Mouse (Mus musculus) mesoderm, embryonic 11.5 days (tissue): ENCODE results near the gene Dmpk.

Experiments
- DNase-seq: peaks from one replicate; pipeline ENCODE4 v3.0.0-alpha.2; 2012; ENCODE audit warnings: low read depth, low spot score

The Dmpk gene

DNA sequence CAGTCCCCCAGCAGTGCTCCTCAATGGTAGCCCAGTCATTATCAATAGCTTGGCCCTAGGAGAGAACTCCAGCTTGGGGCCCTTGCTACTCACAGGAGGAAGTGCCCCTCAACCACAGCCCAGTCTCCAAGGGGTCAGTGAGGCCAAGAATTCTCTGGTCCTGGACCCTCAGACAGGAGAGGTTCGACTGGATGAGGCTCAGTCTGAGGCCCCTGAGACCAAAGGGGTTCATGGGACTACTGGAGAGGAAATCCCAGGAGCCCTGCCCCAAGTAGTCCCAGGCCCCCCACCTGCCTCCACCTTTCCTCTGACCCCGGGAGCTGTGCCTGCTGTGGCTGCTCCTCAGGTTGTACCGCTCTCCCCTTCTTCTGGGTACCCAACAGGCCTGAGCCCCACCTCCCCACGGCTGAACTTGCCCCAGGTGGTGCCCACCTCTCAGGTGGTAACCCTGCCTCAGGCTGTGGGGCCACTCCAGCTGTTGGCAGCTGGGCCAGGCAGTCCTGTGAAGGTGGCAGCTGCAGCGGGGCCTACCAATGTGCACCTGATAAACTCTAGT lies 12.8 kb downstream of the Dmpk start:
- no peak for DNase-seq

GRCm38 (mm10) chr7:19097217-19097616 lies 13.6 kb downstream of the Dmpk start:
- no peak for DNase-seq

DNA sequence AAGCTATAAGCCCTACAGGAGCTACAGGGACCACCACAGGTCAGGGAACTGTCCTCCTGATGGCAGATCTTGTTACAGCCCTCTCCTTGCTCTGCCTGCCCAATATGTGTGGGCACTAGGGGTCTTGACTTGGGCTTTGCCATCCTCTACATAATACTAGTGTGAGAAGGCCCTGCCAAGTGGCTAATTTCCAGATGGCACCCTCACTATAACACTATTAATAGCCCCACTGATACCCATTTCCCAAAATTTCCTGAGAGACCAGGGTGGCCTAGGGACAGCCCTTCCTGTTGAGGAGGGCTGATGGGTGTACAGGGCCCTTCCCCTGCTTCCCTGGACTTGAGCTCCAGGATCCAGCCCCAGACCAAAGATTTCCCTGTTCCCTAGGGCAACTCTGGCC lies 14.2 kb downstream of the Dmpk start:
- DNase-seq: no peak

- no peak for DNase-seq
Observed at GRCm38 (mm10) chr7:19098811-19099210, 15.2 kb downstream of the Dmpk start.

DNA sequence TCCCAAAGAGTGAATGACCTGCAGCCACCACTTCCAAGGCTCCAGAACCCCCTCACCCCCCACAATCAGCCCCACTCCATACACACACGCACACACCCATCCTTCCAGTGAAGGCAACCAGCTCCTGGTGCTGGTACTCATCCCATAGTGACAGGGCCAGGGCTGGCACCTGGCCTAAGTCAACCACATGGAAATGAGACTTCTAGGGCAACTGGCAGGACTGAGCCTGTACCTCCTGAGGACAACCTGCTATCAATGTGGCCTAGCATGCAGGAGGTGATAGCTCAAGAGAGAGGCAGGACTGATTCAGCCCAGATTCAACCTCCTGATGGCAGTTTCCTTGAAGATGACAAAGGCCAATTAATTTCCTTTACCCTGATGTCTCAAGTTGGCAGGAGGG lies 16.6 kb downstream of the Dmpk start:
- DNase-seq: no peak

DNA sequence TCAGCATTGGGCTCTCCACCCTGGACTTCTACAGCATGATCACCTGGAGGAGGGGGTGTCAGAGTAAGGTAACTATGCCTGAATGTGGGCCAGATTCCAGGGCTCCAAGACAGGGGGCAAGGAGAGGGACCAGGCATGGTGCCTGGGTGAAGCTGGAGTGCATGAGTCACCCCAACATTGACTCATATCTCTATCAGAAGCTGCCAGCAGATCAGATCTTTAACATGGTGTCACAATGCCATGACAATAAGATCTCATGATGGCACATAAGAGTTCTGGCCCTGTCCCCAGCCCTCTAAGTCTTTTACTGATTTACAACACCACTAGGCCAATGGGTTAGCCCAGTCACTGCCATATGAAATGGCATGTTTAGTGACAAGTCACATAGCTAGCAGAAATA lies 20.1 kb downstream of the Dmpk start:
- no peak for DNase-seq

GRCm38 (mm10) chr7:19104486-19104885 lies 20.8 kb downstream of the Dmpk start:
- no peak for DNase-seq

DNA sequence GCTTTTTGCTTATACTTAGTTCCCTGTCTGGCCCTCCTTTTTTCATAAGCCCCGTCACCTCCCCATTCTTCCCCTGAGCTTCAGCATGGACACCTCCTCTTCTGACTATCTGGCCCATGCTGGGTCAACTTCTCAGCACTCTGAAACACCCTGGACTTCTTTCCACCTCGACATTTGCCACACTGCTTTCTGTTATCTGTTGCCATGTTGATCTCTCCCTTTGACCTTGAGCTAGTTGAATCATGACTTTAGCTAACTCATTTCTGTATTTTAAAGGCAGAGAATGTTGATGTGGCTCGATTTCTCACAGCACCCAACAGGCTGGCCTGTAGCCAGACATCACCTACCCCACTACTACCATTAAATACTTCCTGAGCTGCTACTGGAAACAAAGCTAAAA lies 23.8 kb downstream of the Dmpk start:
- no peak for DNase-seq

DNA sequence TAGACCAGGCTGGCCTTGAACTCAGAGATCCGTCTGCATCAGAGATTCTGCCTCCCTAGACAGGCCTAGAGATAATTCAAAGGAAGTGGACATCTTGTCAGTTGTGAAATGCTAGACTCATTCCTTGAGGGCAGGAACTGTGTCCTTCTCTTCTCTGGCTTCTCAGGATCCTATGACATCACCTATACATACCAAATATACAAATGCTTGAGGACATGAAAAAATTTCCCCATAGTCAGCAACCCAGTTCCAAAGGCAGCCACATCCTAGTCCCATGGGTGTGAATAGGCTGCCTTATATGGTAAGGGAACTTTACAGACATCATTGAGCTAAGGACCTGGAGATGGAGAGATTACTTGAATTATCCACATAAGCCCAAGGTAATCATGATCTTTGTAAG lies 25.9 kb downstream of the Dmpk start:
- DNase-seq: no peak

GRCm38 (mm10) chr7:19118028-19118771 lies 34.6 kb downstream of the Dmpk start, which contains the start of gene Gm4969:
Gene Gm4969 (minus strand): TSS chr7:19118368.
- peak; percentile 67 for DNase-seq

DNA sequence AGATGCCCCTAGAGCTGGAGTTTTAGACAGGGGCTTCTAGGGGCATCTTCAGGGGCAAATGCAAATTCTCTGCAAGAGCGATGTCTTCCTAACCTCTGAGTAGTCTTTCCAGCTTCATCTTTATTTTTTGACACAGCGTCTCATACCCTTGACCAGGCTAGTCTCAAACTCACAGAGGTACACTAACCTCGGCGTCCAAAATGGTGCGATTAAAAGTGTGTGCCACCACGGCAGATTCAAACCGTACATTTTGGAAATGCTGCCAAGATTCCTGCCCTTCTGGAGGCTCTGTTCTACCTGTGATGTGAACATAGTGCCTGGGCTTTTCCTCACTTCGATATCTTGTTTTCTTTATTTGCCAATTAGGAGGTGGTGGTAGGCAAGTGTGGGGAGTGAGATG lies 35.4 kb downstream of the Dmpk start:
- no peak for DNase-seq

GRCm38 (mm10) chr7:19119631-19120429 lies 36.2 kb downstream of the Dmpk start, which contains the start of gene Fbxo46:
Gene Fbxo46 (plus strand): TSS chr7:19119859.
- peak; percentile 97 for DNase-seq

DNA sequence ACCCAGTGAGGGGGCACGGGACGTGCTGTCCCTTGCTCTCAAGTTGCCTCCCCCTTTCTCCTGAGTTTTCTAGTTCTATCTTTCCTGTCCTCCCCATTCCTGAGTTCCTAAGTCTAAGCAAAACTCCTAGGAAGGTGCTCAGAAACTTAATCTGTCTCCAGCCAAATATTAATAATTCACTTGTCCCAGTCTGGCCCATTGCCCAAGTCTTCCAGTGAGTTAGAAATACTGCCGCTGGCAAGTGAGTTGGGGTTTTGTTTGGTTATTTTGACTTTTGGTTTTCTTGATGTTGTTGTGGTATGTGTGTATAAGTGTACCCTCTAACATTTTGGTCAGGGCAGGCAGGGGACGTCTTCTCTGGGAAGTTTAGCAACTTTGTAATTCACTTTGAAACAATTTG lies 38.0 kb downstream of the Dmpk start:
- no peak for DNase-seq

DNA sequence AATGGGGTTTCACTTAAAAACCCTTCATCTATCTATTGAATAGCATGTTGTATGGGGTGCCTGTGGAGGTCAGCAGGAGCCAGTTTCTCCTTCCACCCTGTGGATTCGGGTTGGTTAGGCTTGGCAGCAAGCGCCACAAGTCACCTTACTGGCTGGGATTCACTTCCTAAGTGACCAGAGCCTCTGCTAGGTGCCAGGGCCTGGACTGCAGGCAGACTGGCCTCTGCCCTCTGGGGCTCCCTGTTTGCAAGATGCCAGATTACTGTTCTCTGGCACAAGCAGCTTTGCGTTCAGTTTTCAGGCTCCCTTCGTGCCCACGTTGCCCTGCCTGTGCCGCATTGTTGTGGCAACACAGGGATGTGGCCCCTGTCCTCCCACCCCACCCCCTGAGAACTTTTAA lies 41.1 kb downstream of the Dmpk start:
- DNase-seq: no peak

GRCm38 (mm10) chr7:19127744-19128143 lies 44.1 kb downstream of the Dmpk start:
- no peak for DNase-seq

DNA sequence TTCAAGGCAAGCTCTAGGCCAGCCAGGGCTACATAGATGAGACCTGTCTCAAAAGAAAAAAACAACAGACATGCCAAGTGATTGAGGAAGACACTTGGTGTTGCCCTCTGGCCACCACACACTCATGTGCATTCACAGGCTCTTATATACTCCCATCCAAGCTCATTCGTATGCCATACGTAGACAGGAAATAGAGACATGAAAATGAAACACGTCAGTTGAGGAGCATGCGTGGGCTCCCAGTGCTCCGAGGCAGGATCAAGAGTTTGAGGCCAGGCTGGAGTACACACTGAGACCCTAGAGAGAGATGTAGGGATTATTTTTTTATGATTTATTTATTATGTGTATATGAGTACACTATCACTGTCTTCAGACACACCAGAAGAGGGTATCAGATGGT lies 45.7 kb downstream of the Dmpk start:
- DNase-seq: no peak

- no peak for DNase-seq
Observed at GRCm38 (mm10) chr7:19130657-19131056, 47.0 kb downstream of the Dmpk start.

GRCm38 (mm10) chr7:19131324-19131848 lies 47.7 kb downstream of the Dmpk start:
- peak; percentile 97 for DNase-seq

- DNase-seq: no peak
Observed at GRCm38 (mm10) chr7:19136168-19136567, 52.5 kb downstream of the Dmpk start.

DNA sequence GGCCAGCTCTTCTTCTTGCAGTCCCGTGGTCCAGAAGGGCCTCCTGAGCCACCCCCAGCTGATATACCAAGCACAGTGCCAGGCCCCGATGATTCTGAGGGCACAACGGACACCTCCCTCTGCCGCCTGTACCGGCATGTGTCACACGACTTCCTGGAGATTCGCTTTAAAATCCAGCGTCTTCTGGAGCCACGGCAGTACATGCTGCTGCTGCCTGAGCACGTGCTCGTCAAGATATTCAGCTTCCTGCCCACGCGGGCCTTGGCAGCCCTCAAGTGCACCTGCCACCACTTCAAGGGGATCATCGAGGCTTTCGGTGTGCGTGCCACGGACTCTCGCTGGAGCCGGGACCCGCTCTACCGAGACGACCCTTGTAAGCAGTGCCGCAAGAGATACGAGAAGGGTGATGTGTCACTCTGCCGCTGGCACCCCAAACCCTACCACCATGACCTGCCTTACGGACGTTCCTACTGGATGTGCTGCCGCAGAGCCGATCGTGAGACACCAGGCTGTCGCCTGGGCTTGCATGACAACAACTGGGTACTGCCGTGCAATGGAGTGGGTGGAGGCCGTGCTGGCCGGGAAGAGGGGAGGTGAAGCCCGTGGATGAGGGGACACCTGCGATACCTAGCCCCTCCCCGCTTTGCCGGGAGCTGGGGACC lies 53.2 kb downstream of the Dmpk start:
- no peak for DNase-seq

DNA sequence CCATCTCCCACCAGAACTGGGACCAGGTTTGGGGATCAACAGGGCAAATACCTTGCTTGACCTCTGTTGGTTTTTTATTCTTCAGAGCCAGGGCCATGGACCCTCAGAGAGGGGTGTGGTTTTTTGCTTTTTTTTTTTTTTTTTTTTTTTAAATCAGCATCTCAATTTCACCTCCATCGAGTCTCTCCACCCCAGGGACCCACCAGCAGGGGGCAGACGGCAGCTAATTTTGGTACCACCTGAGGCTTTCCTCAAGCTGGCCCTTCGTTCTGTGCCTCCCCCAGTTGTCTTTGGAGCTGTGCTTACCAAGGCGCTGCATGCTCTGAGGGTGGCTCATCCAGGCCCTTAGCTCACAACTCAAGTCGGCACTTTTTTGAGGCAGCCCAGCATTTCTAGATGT lies 53.7 kb downstream of the Dmpk start:
- DNase-seq: peak; percentile 43
